Mouse (Mus musculus): ENCODE measurements around the gene Apob. TPM values are rescaled to one million over a fixed set of nuclear protein-coding genes. Genes with fewer than 3 reads are reported as not detected.

Gene Apob
- polyA plus RNA-seq, 1 experiment, result 0.23 TPM

DNA sequence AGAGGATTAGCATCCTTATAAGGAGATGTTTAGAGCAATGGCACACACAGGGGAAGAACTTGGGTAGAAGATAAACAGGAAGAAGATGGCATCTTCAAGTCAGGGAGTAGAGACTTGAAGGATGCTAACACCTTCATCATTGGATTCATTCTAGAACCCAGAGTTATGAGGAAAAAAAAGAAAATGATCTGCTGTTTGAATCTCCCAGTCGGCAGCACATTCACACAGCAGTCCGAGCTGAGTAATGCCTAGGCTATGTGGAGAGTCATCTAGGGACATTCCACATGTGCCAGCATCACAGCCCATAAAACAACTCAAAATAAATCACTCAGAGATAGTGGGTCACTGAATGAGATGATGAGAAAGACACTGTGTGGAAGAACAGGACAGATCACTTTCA, 10.2 kb upstream of the Apob start:
- Histone ChIP-seq H3K27me3 (ENCODE audit: control insufficient read depth, insufficient read depth, low read length) (no peaks in the 10 kb centered on the region), H3K4me1 (replicated peaks; ENCODE audit: control insufficient read depth, insufficient read depth, low read length) (no peaks in the 10 kb centered on the region), H3K36me3 (ENCODE audit: control insufficient read depth, insufficient read depth, low read length) (no peaks in the 10 kb centered on the region), H3K27ac (ENCODE audit: control insufficient read depth, insufficient read depth, low read length) (no peak overlapping the region), H3K4me3 (ENCODE audit: control insufficient read depth, insufficient read depth, low read length) (no peak overlapping the region)
- TF ChIP-seq POLR2A (IDR thresholded peaks at IDR 0.05; ENCODE audit: control insufficient read depth, extremely low read depth, insufficient read depth, low read length, poor library complexity) (no peak), CTCF (IDR thresholded peaks at IDR 0.05; ENCODE audit: borderline replicate concordance, control insufficient read depth, extremely low read depth, insufficient read depth, low read length, poor library complexity) (no peak)
- DNase-seq, result no peak
- WGBS, result 89% methylated on average over 2 of the region's 2 CpGs

- Histone ChIP-seq H3K27me3 (ENCODE audit: control insufficient read depth, insufficient read depth, low read length) (no peaks in the 10 kb centered on the region), H3K27ac (ENCODE audit: control insufficient read depth, insufficient read depth, low read length) (no peak overlapping the region), H3K36me3 (ENCODE audit: control insufficient read depth, insufficient read depth, low read length) (no peaks in the 10 kb centered on the region), H3K4me1 (replicated peaks; ENCODE audit: control insufficient read depth, insufficient read depth, low read length) (no peaks in the 10 kb centered on the region), H3K4me3 (ENCODE audit: control insufficient read depth, insufficient read depth, low read length) (no peak overlapping the region)
- no peak for DNase-seq
- WGBS, result 88% methylated on average over 2 of the region's 2 CpGs
- TF ChIP-seq CTCF (IDR thresholded peaks at IDR 0.05; ENCODE audit: borderline replicate concordance, control insufficient read depth, extremely low read depth, insufficient read depth, low read length, poor library complexity), result no peak
These were observed 7.1 kb upstream of the Apob start for GRCm38 (mm10) chr12:7970301-7970700.

DNA sequence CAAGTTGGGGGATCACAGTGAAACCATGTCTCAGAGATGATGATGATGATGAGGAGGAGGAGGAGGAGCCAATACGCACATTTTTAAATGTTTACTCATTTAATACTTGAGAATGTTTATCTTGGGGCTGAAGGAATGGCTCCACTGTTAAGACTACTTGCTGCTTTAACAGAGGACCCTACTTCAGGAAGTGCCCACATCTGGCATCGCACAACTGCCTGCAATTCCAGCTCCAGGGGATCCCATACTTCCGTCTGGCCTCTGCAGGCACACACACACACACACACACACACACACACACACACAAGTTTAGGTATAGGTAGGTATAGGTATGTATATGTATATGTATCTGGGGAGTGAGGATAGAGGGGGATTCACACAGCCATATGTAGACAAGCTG, 6.6 kb upstream of the Apob start:
- no peak overlapping the region for H3K27ac ChIP-seq (ENCODE audit: control insufficient read depth, insufficient read depth, low read length)
- no peaks in the 10 kb centered on the region for H3K27me3 ChIP-seq (ENCODE audit: control insufficient read depth, insufficient read depth, low read length)
- H3K4me3 ChIP-seq (ENCODE audit: control insufficient read depth, insufficient read depth, low read length), result no peak overlapping the region
- WGBS, result 87% methylated on average over 3 of the region's 3 CpGs
- TF ChIP-seq CTCF (IDR thresholded peaks at IDR 0.05; ENCODE audit: borderline replicate concordance, control insufficient read depth, extremely low read depth, insufficient read depth, low read length, poor library complexity) (no peak), POLR2A (IDR thresholded peaks at IDR 0.05; ENCODE audit: control insufficient read depth, extremely low read depth, insufficient read depth, low read length, poor library complexity) (no peak)
- DNase-seq, result no peak
- H3K4me1 ChIP-seq (replicated peaks; ENCODE audit: control insufficient read depth, insufficient read depth, low read length), result no peaks in the 10 kb centered on the region
- no peaks in the 10 kb centered on the region for H3K36me3 ChIP-seq (ENCODE audit: control insufficient read depth, insufficient read depth, low read length)

DNA sequence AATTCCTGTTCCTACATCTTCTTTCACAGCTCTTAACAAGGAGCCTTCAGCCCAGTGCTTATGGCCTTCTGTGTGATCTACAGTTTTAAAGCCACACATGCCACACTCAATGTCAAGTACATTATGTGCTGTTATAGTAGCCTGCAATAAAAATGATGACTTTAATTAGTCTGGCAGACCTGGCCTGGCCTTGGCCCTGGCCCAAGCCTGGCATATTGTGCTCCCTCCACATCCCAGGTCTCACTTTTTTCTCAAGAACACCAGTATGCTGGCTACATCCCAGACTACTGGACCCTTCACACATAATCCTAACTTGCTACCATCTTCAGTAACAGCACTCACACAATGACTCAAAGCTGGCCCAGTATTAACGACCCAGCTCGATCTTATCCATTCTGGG, 5.7 kb upstream of the Apob start:
- TF ChIP-seq CTCF (IDR thresholded peaks at IDR 0.05; ENCODE audit: borderline replicate concordance, control insufficient read depth, extremely low read depth, insufficient read depth, low read length, poor library complexity) (no peak), POLR2A (IDR thresholded peaks at IDR 0.05; ENCODE audit: control insufficient read depth, extremely low read depth, insufficient read depth, low read length, poor library complexity) (no peak)
- no peaks in the 10 kb centered on the region for H3K36me3 ChIP-seq (ENCODE audit: control insufficient read depth, insufficient read depth, low read length)
- H3K4me3 ChIP-seq (ENCODE audit: control insufficient read depth, insufficient read depth, low read length), result no peak overlapping the region
- WGBS, result 86% methylated on average over 2 of the region's 2 CpGs
- no peaks in the 10 kb centered on the region for H3K4me1 ChIP-seq (replicated peaks; ENCODE audit: control insufficient read depth, insufficient read depth, low read length)
- H3K27ac ChIP-seq (ENCODE audit: control insufficient read depth, insufficient read depth, low read length), result no peak overlapping the region
- H3K27me3 ChIP-seq (ENCODE audit: control insufficient read depth, insufficient read depth, low read length), result no peaks in the 10 kb centered on the region
- no peak for DNase-seq

DNA sequence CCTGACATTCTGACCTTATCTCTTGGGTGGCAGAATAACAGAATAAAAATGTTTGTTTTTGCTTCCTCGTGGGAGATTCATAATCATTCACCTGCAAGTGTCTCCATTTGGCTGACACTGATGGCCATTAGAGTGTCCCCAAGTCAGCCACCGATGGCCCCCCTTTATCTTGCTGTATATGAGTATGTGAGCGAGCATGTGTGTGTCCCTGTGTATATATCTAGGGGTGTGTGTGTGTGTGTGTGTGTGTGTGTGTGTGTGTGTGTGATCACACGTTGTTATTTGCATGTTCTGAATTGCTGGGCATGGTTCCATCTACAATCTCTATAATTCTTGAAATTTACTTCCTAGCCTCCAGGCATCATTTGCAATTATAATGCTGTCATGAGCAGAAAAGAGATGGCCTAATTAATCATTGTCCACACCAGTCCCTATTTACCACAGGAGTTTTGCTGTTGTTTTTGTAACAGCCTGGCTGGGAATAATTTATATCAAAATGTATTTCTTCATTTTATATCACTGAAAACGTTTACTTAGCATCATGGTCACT, 3.6 kb upstream of the Apob start:
- H3K4me3 ChIP-seq (ENCODE audit: control insufficient read depth, insufficient read depth, low read length), result no peak overlapping the region
- no peaks in the 10 kb centered on the region for H3K27me3 ChIP-seq (ENCODE audit: control insufficient read depth, insufficient read depth, low read length)
- 73% methylated on average over 5 of the region's 5 CpGs for WGBS
- no peak for DNase-seq
- TF ChIP-seq POLR2A (IDR thresholded peaks at IDR 0.05; ENCODE audit: control insufficient read depth, extremely low read depth, insufficient read depth, low read length, poor library complexity) (no peak), CTCF (IDR thresholded peaks at IDR 0.05; ENCODE audit: borderline replicate concordance, control insufficient read depth, extremely low read depth, insufficient read depth, low read length, poor library complexity) (no peak)
- no peaks in the 10 kb centered on the region for H3K4me1 ChIP-seq (replicated peaks; ENCODE audit: control insufficient read depth, insufficient read depth, low read length)
- H3K36me3 ChIP-seq (ENCODE audit: control insufficient read depth, insufficient read depth, low read length), result no peaks in the 10 kb centered on the region
- H3K27ac ChIP-seq (ENCODE audit: control insufficient read depth, insufficient read depth, low read length), result no peak overlapping the region

GRCm38 (mm10) chr12:7978190-7978884, 889 bp downstream of the Apob start:
- DNase-seq, result peak; percentile 41
- Histone ChIP-seq H3K27ac (ENCODE audit: control insufficient read depth, insufficient read depth, low read length) (no peak overlapping the region), H3K4me1 (replicated peaks; ENCODE audit: control insufficient read depth, insufficient read depth, low read length) (no peaks in the 10 kb centered on the region), H3K36me3 (ENCODE audit: control insufficient read depth, insufficient read depth, low read length) (no peaks in the 10 kb centered on the region), H3K27me3 (ENCODE audit: control insufficient read depth, insufficient read depth, low read length) (no peaks in the 10 kb centered on the region), H3K4me3 (ENCODE audit: control insufficient read depth, insufficient read depth, low read length) (no peak overlapping the region)
- 58% methylated on average over 13 of the region's 13 CpGs for WGBS
- no peak for TF ChIP-seq CTCF (IDR thresholded peaks at IDR 0.05; ENCODE audit: borderline replicate concordance, control insufficient read depth, extremely low read depth, insufficient read depth, low read length, poor library complexity)
- no peak for TF ChIP-seq POLR2A (IDR thresholded peaks at IDR 0.05; ENCODE audit: control insufficient read depth, extremely low read depth, insufficient read depth, low read length, poor library complexity)

- TF ChIP-seq POLR2A (IDR thresholded peaks at IDR 0.05; ENCODE audit: control insufficient read depth, extremely low read depth, insufficient read depth, low read length, poor library complexity) (no peak), CTCF (IDR thresholded peaks at IDR 0.05; ENCODE audit: borderline replicate concordance, control insufficient read depth, extremely low read depth, insufficient read depth, low read length, poor library complexity) (no peak)
- Histone ChIP-seq H3K27me3 (ENCODE audit: control insufficient read depth, insufficient read depth, low read length) (no peaks in the 10 kb centered on the region), H3K36me3 (ENCODE audit: control insufficient read depth, insufficient read depth, low read length) (no peaks in the 10 kb centered on the region), H3K27ac (ENCODE audit: control insufficient read depth, insufficient read depth, low read length) (no peak overlapping the region), H3K4me1 (replicated peaks; ENCODE audit: control insufficient read depth, insufficient read depth, low read length) (no peaks in the 10 kb centered on the region), H3K4me3 (ENCODE audit: control insufficient read depth, insufficient read depth, low read length) (no peak overlapping the region)
- 85% methylated on average over 1 of the region's 1 CpGs for WGBS
- no peak for DNase-seq
These were observed 7.0 kb downstream of the Apob start for GRCm38 (mm10) chr12:7984411-7984810.

All from thymus, adult 2 months (tissue).